Mouse (Mus musculus) C2C12 (cell line): ENCODE measurements around the gene Mgmt. TPM values are rescaled to one million over a fixed set of nuclear protein-coding genes. Genes with fewer than 3 reads are reported as not detected.

Experiments
- H3K27me3 ChIP-seq: one replicate; pipeline ENCODE4 v1.6.1; 2011; ENCODE audit not compliant: control insufficient read depth, insufficient read depth, insufficient read length
- H3K36me3 ChIP-seq: one replicate; pipeline ENCODE4 v1.6.1; 2011; ENCODE audit not compliant: control insufficient read depth, insufficient read depth
- H3K4me3 ChIP-seq: one replicate; pipeline ENCODE4 v1.5.1; 2011; ENCODE audit warnings: mild to moderate bottlenecking, control low read depth; ENCODE audit not compliant: poor library complexity, insufficient read depth, severe bottlenecking
- H3K79me2 ChIP-seq: one replicate; pipeline ENCODE4 v1.6.1; 2011; ENCODE audit not compliant: control insufficient read depth, insufficient read depth
- H3K79me3 ChIP-seq: one replicate; pipeline ENCODE4 v1.6.1; 2011; ENCODE audit warnings: low read depth, control low read depth
- H3ac ChIP-seq: one replicate; pipeline ENCODE3; 2011; ENCODE audit warnings: low read depth; ENCODE audit not compliant: control insufficient read depth, insufficient read length
- CEBPB ChIP-seq: IDR thresholded peaks from one replicate; pipeline ENCODE4 v1.6.1; 2011; ENCODE audit warnings: low read depth, mild to moderate bottlenecking, control low read depth, moderate library complexity
- CTCF ChIP-seq: IDR thresholded peaks from one replicate; pipeline ENCODE4 v1.5.1; 2011; ENCODE audit not compliant: control insufficient read depth, insufficient read depth, insufficient read length
- FOSL1 ChIP-seq: IDR thresholded peaks from one replicate; pipeline ENCODE4 v1.8.0; 2011; ENCODE audit warnings: mild to moderate bottlenecking, low read length; ENCODE audit not compliant: poor library complexity, insufficient read depth, severe bottlenecking
- MAX ChIP-seq: IDR thresholded peaks from one replicate; pipeline ENCODE4 v1.6.1; 2011; ENCODE audit warnings: mild to moderate bottlenecking, control low read depth
- MYOD1 ChIP-seq: IDR thresholded peaks from one replicate; pipeline ENCODE4 v1.6.1; 2011; ENCODE audit warnings: low read depth; ENCODE audit not compliant: control insufficient read depth, insufficient read length
- MYOG ChIP-seq: IDR thresholded peaks from one replicate; pipeline ENCODE4 v1.6.1; 2011; ENCODE audit not compliant: control insufficient read depth, insufficient read length; ENCODE audit errors: extremely low read depth
- USF1 ChIP-seq: IDR thresholded peaks from one replicate; pipeline ENCODE4 v1.6.1; 2011; ENCODE audit warnings: low read depth, mild to moderate bottlenecking, control low read depth, moderate library complexity
- polyA plus RNA-seq: library from polyadenylated mRNA; unstranded; fragments of >200 nt; fragmentation: generic; extraction: Trizol; gene quantifications from one replicate; pipeline ENCODE4 v1.2.1, GENCODE M21; 2012; ENCODE audit warnings: missing spikeins

Mgmt gene
- polyA plus RNA-seq, 1 experiment = 1.9 TPM

DNA sequence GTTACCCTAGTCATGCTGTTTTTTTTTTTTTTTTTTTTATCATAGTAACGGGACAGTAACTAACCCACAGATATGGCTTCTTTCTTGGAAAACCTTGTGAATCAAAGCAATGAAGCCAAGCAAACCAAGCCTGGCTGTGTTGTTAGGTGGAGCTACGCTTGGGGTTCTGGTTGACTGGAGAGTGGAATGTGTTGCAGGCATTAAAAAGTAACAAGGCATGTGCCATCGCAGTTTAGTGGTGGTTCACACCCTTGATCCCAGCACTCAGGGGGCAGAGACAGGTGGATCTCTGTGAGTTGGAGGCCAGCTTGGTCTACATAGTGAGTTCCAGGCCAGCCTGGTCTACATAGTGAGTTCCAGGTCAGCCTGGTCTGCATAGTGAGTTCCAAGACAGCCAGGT, 39.0 kb downstream of the Mgmt start:
- no peak overlapping the region for H3K4me3 ChIP-seq
- TF ChIP-seq CEBPB = no peak
- no peaks in the 10 kb centered on the region for H3K79me2 ChIP-seq
- H3K36me3 ChIP-seq = no peaks in the 10 kb centered on the region
- no peak overlapping the region for H3ac ChIP-seq
- H3K79me3 ChIP-seq = no peaks in the 10 kb centered on the region
- H3K27me3 ChIP-seq = no peaks in the 10 kb centered on the region

DNA sequence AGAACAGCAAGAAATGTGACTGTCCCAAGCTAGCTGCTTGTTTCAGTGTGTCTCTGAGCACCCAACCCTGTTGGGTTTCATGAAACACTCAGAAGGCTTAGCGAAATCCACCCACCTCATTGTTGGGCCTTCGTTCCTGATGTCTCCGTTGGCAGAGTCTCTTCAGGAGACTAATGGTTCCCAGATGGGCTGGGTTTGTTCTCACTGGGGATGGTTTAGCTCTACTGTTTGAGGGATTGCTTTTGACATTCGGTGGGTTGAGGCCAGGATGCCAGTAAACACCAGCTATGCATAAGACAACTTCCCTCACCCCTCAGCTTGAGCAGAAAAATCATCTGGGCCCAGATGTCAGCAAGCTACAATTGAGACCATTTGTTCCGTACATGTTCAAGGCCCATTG, 39.9 kb downstream of the Mgmt start:
- Histone ChIP-seq H3K79me3 (no peaks in the 10 kb centered on the region), H3K4me3 (no peak overlapping the region), H3K36me3 (no peaks in the 10 kb centered on the region), H3ac (no peak overlapping the region), H3K27me3 (no peaks in the 10 kb centered on the region), H3K79me2 (no peaks in the 10 kb centered on the region)
- no peak for TF ChIP-seq CTCF
- no peak for TF ChIP-seq USF1
- TF ChIP-seq MYOG = no peak
- no peak for TF ChIP-seq MAX
- no peak for TF ChIP-seq MYOD1
- TF ChIP-seq FOSL1 = no peak
- no peak for TF ChIP-seq CEBPB

DNA sequence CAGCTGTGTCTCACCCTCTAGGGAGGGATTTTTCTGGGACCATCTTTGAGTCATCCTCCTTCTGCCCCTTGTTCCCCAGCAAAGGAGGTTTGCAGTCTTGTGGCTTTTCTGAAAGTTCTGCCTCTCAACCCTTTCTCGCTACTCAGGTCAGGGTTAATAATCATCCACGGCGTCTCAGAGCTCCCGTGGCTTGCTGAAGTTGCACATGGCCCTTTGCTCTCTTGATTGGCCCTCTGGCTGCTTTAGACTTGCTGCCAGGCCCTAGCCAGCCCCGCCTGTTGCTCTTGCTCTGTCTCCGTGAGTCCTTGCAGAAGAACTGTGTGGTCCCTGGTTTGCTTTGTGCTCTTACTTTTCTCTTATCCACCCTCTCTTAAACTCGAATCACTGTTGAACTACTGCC, 40.4 kb downstream of the Mgmt start:
- H3K27me3 ChIP-seq = no peaks in the 10 kb centered on the region
- H3ac ChIP-seq = no peak overlapping the region
- H3K4me3 ChIP-seq = no peak overlapping the region
- H3K79me3 ChIP-seq = no peaks in the 10 kb centered on the region
- no peaks in the 10 kb centered on the region for H3K79me2 ChIP-seq
- no peaks in the 10 kb centered on the region for H3K36me3 ChIP-seq
- TF ChIP-seq USF1 = no peak
- no peak for TF ChIP-seq FOSL1
- TF ChIP-seq MYOG = no peak
- no peak for TF ChIP-seq CEBPB
- no peak for TF ChIP-seq MYOD1
- no peak for TF ChIP-seq CTCF
- TF ChIP-seq MAX = no peak

DNA sequence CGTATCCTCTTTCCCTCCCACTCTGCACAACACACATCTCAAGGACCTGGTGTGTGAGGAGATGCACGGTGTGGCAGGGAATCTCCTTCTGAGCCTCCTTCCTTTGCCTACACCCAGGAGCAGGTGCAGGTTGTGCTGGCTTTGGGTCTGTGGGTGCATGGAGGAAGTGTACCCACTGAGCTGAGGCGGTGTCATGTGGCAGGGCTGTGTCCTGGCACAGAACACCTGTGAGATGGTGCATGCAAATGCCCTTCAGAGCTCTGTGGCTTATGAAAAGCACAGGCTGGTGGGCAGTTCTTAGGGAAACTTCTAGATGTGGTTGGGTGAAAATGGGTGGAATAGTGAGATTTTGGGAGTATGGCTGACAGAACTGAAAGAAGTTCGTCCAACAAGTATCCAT, 44.0 kb downstream of the Mgmt start:
- no peak for TF ChIP-seq CEBPB
- no peak for TF ChIP-seq USF1
- no peak for TF ChIP-seq MYOG
- no peak for TF ChIP-seq CTCF
- no peak for TF ChIP-seq MAX
- TF ChIP-seq MYOD1 = no peak

DNA sequence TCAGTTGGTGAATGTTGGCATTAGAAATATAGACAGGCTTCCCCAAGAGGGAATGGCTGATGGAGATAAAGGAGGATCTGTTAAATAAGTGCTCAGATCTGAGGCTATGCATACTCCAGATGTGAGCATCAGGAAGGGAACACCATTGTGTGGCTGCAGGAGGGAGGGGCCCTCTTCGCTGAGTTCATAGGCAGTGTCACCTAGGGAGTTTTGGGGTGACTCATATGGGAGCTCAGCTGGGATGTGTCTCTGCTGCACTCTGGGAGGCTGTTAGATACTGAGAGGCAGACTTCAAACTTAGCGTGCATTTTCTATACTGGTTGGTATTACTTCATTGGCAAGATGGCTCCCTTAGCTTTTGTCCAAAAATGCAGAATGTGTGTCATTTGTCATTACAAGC, 48.0 kb downstream of the Mgmt start:
- Histone ChIP-seq H3K36me3 (no peaks in the 10 kb centered on the region), H3K79me3 (no peaks in the 10 kb centered on the region), H3K4me3 (no peak overlapping the region), H3K79me2 (no peaks in the 10 kb centered on the region), H3K27me3 (no peaks in the 10 kb centered on the region), H3ac (no peak overlapping the region)
- TF ChIP-seq MYOG = no peak
- TF ChIP-seq FOSL1 = no peak
- TF ChIP-seq USF1 = no peak
- TF ChIP-seq CTCF = no peak
- no peak for TF ChIP-seq CEBPB
- no peak for TF ChIP-seq MAX
- TF ChIP-seq MYOD1 = no peak

More for the DNA sequence above, 44.0 kb downstream of the Mgmt start:
- no peak overlapping the region for H3K4me3 ChIP-seq
- no peaks in the 10 kb centered on the region for H3K79me3 ChIP-seq
- H3K27me3 ChIP-seq = no peaks in the 10 kb centered on the region
- H3K36me3 ChIP-seq = no peaks in the 10 kb centered on the region
- no peak overlapping the region for H3ac ChIP-seq
- no peaks in the 10 kb centered on the region for H3K79me2 ChIP-seq

DNA sequence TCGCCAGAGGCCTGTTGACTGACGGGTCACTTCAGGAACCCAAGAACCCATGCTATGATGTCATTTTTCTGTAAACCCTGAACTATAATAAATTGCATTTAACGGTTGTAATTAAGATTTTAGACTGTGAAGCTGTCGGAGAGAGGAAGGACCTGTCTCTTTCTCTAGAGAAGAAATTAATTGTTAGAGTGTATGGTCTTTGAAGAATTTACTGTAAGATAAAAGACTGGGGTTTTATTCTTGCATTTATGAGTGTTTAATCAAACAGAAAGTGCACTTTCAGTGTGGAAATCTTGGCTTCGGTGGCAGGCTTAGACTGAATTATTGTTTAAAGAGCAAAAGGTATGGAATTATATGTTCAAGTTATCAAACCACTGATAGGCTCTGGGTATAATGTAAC, 49.5 kb downstream of the Mgmt start:
- H3K36me3 ChIP-seq = no peaks in the 10 kb centered on the region
- no peak for TF ChIP-seq MYOD1
- no peak for TF ChIP-seq CTCF
- TF ChIP-seq USF1 = no peak
- TF ChIP-seq MAX = no peak
- TF ChIP-seq CEBPB = no peak
- TF ChIP-seq FOSL1 = no peak
- no peak for TF ChIP-seq MYOG

DNA sequence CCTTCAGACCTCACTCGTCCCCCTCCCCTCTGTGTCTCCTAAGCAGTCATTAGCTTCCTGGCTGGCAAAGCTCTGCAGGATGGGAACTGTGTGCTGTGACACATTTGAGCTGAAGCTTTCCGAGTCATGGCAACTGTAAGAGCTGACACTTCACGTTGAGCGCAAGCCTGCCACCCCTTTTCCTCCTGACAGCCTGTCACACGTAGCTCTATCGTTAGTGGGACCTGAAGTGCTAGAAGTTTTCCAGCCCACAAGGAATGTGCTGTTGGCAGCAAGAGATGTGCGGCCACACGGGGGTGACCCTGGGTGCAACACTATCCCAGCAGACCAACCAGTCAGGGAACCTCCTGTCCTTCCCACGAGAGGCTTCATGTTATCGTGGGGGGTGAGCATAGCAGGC, 51.3 kb downstream of the Mgmt start:
- no peaks in the 10 kb centered on the region for H3K27me3 ChIP-seq
- H3K79me3 ChIP-seq = no peaks in the 10 kb centered on the region
- no peaks in the 10 kb centered on the region for H3K79me2 ChIP-seq
- H3K36me3 ChIP-seq = no peaks in the 10 kb centered on the region
- no peak for TF ChIP-seq CEBPB
- TF ChIP-seq MYOG = no peak
- TF ChIP-seq FOSL1 = no peak
- no peak for TF ChIP-seq CTCF
- no peak for TF ChIP-seq MYOD1
- TF ChIP-seq USF1 = no peak
- TF ChIP-seq MAX = no peak
- no peak overlapping the region for H3ac ChIP-seq
- H3K4me3 ChIP-seq = no peak overlapping the region

More for the DNA sequence above, 49.5 kb downstream of the Mgmt start:
- Histone ChIP-seq H3K4me3 (no peak overlapping the region), H3ac (no peak overlapping the region), H3K27me3 (no peaks in the 10 kb centered on the region), H3K79me2 (no peaks in the 10 kb centered on the region), H3K79me3 (no peaks in the 10 kb centered on the region)
